Mouse (Mus musculus) adrenal gland, postnatal 36 days (tissue): ENCODE measurements around the gene Tmem238l. TPM values are rescaled to one million over a fixed set of nuclear protein-coding genes. Genes with fewer than 3 reads are reported as not detected.
A peak's percentile ranks its signal among the peaks of the same experiment; 100 is the strongest.

Experiments used
- DNase-seq, 2 experiments: peaks; one replicate each; pipeline ENCODE4 v3.0.0; 2021; ENCODE audit warnings: mixed read lengths in 1 of 2
- total RNA-seq, 2 experiments: library from RNA; stranded (reverse); gene quantifications; 2 replicates each; pipeline ENCODE4 v1.2.3; 2021

Gene Tmem238l
- total RNA-seq, 2 experiments from 2014 or later = not detected

DNA sequence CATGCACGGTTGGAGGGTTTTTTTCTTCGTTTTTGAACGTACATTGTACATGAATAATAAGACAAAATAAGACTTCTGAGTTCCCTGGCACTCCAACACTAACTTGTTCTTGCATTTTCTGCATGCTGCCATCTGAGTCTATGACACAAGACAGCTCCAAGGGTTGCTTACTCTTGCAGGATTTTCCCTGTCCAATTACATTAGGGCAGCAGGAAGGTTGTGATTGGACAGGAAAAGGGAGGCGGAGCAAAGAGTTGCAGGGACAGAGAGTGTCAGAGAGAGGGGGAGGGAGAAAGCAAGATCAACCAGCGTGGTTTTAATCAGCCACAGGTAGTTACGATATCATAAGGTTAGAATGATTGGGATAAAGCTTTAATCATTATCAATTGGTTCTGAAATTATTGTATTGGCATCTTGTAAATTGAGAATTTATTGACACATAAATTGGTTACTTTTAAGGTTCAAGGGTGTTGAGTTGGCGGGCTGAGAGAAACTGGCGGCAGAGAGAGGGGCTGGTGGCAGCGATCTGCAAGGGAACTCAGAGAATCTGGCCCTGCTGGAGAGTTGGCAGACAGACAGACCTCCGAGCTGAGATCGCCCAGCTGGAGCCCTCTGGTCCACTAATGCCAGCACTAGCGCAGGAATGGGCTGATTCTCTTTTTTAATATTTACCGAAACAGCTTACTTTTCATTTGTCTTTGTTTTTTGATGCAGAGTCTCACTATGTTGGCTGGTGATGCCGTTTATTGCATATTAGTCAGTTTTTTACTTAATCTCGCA lies 25.1 kb downstream of the Tmem238l start:
- DNase-seq = no peak

DNA sequence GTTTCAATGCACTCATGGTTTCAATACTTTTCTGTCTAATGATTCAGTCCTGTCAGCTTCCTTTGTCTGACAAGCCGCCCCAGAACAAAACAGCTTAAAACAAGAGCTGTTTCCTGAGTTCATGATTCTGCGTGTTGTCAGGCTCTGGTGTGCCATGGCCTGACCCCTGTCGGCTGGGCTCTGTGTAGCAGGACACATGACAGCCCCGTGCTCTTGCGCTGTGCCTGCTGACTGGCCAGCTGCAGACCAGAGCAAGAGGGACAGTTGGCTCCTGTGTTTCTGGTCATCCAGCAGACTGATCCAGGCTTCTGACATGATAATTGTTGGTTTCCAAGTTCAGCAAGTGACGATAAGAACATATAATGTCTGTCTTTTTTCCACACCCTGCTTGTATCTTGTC lies 26.4 kb downstream of the Tmem238l start:
- peak; percentile 39 to 52 for DNase-seq

DNA sequence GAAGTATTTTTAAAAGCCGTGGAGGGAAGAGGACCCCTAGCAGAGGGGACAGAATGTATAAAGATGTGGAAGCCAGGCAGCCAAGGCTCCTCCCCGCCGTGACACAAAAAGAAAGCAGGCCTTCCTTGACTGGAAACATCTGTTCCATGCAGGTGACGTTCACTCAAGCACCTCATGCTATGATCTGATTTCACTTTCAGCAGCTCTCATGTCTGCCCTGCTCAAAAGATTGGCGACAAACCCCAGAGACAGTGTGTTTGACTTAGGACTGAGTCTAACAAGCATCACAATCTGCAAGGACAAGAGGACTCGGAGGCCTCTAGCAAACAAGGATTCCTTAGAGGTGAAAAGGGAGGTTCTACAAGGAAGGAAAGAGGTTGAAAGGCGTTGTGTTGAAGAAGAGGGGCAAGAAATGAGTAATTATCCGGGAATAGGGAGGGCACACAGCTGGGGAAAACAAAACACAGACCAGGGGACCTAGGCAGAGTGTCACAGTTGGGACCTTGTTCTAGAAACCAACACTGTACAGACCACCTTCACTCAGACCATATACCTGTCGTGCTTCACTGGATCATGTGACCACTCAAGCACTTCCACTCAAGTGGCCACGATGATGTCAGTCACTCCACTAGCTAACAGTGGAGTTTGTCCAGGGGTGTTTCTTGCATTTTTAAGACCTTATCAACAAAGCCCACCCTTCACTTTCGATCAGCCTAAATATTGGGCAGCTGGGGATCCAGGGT lies 27.2 kb downstream of the Tmem238l start:
- DNase-seq = no peak

DNA sequence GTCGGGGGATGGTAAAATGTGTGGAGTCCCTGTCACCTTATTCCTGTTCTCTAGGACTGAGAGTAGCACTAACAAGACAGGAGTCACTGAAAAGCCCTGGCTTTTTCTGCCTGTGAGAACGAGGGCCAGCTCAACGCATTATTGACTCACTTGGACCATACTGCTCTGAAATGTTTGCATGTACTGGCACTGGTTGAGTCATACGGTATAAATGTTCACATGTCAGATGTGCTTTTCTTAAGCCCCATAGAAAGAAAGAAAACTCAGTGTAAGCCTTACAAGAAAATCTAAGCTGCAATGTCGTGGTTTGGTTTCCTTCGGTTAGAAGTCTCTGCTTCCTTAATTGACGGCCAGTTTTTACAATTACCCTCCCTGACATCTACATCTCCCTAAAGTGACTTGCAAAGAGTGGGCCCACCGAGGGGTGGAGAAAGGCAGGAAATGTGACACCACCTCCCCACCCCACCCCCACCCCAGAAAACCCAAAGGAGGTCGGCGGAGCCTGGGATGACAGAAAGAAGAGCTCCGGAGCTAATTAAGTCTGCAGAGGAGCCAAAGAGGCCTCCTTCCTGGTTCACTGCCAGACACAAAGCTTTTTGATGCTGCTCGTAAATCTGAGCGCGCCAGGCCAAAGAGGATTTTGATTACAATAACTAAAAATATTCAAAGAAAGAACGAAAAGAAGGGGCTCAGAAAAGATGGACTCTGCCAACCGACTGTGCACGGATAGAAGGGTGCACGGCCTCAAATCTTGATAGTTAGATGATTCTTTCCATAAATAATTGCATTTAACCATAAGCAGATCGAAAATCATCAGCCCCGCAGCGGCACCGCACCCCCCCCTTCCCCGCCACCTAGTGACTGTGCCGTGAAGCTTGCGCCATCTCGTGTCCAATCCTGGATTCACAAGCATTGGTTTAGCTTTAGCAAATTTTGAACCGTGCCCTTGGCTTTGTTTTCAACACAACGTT lies 28.0 kb downstream of the Tmem238l start:
- DNase-seq = peak; percentile 79 to 84

DNA sequence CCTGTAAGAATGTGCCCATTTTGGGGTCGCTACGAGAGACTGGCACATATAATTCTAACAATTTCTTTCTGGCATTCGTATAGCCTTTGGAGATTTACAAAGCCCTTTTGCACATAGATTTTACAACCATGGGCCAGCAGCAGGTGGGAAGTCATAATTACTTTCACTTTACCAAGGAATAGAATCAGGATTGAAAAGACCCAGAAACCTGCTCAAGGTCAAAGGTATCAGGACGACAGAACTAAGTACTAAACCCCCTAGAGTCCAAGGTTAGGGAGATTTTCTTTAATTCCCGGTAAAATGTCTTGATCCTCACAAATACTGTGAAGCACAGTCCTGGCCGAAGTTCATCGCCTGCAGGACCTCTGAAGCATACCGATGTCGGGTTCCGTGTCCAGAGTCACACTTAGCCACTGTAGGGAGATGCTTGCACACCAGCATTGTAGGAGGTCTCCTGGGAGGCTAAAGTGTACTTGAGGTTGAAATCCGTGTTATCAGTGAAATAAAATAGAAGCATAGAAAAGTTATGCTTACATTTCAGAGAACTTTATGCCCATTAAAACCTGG lies 28.8 kb downstream of the Tmem238l start:
- peak; percentile 17 to 31 for DNase-seq

DNA sequence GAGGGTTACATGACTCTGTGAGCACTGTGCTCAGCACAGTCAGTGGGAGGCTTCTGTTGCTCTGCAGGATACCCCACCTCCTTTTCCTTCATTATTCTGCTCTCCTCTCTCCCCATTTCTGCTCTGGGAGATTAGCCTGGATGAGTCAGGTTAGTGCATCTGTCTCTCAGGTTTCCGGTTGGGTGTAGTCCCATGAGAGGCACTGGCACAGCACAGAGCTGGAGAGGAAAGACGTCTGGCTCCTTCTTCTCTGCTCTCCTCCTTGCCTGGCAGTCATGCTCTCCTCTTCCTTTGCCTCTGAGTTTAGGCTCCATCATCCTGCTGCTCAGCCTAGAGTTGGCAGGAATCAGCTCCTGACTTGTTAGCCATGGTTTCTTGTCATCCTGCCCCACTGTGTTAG lies 35.7 kb downstream of the Tmem238l start:
- no peak for DNase-seq

DNA sequence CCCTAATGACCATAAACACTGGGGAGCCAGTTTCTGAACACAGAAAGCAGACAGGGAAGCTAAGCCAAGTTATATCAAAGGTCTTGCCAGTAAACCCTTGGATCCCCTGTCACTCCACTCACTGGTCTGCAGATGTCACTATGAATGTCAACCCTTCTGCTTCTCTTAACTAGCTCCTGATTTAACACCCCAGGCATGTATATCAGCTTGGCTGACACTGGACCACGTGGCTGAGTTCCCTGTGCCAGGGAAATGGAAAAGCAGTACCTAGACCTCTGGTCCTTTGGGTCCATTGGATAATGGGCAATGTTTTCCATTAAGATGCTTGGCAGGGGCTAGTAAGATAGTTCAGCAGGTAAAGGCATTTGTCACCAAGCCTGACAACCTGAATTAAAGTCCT lies 37.2 kb downstream of the Tmem238l start:
- DNase-seq = no peak

DNA sequence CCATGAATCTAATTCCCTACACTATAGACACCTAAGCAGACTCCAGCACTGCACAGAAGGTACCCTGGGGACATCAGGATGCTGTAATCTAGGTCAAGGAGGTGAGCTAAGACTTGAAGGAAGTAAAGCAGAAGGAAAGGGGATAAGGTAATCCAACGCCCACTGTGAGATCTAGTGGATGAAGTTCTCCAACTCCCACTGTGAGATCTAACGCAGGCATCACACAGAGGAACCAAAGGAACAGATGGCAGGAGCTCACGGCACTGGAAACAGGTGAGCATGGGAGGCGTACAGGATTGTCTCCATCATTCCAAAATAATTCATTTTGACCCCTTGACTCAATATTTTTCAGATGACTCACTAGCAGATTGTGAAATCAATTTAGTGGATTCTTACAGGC lies 40.0 kb downstream of the Tmem238l start:
- no peak for DNase-seq

DNA sequence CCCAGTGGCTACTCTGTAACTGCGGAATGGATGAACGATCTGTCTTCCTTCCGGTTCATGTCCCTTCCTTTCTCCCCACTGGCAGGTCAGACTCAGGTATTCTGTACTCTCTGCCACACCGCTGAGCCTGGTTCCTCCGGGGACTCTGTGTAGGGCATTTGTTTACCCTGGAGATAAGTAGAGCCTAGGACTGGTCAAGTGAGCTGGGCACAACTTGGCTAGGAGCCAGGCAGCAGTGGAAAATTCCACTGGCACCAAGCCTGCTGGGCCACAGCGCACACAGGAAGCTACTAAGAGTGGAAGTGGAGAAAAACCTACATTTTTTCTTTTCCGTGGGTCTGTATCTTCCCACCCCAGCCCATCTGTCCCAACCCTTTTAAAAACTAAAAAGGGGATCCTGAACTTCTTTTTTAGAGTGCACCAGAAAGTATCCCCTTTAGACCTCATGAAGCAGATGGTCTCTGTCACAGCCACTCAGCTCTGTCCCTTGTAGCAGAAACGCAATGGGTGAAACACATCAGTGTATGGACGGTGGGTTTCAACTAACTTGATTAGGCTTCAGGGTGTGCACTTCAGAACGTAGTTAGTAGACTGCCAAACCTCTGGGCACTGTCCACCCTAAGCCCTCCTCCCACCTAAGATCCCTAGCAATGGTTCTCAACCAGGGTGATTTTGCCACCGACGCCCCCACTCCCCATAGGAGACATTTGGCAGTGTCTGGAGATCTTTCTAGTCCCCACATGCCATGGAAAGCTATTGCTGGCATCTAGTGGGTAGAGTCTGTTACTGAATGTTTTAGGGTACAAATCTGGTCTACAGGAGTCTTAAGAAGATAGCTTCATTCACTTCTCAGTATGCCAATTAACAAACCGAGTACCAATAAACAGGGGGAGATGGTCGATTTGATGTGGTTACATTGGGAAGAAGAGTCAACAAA lies 42.3 kb downstream of the Tmem238l start:
- DNase-seq = peak; percentile 86

DNA sequence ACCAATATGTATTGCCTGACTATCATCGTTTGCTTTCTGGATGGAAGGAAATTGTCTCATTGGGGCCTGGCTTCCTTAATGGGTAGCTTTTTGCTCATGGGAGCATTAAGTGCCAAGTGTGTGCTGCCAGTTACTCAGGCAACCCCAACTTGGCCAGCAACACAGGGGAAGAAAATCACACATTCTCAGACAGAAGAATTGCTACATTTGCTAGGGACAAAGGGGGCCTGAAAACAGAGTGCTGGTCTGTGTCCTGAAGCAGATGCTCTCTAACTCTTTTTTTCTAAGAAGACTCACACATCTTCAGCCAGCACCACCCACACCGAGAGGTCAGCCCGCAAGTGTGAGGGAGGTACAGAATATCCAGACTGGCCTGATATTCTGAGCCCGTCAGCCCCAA lies 44.2 kb downstream of the Tmem238l start:
- DNase-seq = no peak

DNA sequence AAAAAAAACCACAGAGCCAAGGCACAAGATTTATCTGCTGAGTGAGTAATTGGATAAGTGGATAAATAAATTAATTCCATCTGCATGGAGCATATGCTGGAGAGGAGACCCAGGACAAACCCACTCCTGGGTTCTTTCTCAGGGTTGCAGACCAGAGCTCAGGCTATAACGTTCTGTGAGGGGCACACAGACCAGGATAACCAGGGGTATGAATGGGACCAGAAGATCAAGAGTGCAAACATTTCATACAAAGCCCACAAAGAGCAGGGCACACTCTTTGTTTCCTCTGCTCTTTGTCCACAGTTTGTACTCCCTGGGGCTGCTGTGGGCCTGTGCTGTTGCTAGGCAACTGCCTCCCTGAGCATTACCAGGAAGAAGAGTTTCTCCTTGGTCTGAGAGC lies 45.3 kb downstream of the Tmem238l start:
- no peak for DNase-seq

DNA sequence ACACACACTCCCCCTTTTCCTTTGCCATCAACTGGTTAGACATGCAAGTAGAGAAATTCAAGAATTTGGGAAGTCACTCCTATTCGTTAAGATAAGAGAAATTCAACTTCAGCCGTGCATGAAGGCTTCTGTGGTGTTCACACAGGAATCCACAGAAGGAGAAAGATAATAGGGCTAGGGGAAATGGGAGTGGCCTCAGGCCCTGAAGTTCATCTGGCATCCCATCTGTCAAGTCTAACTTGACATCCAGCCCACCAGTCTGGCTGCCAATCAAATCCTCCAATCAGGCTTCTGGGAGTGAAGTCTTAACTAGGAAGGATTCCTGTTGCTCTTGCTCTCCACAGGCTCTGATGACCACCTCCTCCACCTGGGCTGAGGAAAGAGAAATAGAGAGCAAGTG lies 46.5 kb downstream of the Tmem238l start:
- no peak for DNase-seq

DNA sequence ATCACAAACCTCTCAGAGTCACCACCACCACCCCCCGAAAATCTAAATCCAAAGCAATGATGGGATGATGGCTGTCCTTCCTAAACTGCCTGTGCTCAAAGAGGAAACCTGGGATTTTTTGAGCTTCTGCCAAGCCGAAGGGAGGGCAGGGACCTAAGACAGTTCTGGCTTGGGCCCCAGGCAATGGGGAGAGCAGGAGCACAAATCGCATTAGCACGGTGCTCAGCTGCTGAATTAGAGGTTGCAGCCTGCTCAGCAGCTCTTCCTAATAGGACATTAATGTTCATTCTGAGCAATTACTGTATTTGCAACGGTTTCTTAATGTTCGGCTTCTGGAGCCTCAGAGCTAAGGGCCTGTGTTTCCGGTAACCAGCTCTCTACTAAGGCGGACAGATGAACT lies 51.5 kb downstream of the Tmem238l start:
- DNase-seq = no peak

DNA sequence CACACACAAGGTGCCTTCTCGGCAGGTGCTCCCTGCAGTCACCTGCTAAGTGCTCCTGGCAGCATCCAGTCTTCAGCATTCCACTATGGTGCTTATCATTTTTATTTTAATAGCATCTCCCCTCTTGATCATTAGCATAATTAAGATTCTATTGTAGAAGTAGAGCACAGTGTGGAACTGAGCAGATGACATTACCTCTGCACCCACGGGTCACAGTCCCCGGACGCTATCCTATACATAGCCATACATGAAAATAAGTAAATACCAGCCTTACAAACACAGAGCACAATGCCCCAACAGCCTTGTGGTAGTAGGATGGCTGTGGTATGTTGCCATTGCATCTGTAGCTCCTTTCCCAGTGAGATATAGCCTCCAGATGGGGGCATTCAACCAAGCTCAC lies 52.1 kb downstream of the Tmem238l start:
- DNase-seq = no peak

DNA sequence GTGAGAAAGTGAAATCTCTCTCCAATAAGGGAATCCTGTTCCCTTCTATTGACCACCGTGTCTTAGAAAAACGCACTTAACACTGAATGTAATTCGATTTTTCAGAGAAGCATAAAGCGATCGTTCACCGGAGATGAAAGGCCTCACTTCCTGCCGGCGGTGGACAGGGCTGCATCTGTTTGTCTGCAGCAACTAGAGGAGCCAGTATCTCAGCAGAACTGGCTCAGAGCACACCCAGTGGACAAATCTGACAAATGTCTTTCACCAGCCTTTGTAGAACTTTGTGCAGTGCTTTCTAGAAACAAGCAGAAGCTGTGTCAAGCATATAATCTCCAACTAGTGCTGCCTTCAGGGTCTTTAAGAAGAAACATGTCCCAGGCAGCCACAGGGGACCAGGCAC lies 54.0 kb downstream of the Tmem238l start:
- DNase-seq = peak in 1 of 2 experiments; percentile 21

DNA sequence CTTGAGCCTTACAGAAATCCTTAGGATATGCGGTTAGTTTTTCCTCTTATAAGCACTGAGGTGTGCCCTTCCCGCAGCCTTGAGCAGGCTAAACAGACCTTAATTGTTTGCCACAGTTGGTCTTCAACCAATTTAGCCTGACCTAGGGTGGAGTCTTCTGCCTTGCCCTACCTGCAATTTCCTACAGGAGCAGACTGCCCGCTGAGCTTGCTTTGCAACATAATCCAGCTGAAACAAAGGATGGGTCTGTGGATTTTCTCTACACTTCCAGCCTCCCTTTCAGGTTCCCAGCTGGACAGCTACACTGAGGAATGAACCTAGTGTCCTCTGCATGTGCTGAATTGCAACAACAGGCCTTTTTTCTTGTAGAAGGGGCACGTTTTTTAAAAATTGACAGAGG lies 55.2 kb downstream of the Tmem238l start:
- no peak for DNase-seq

Other genes with a start within 250 kb of the Tmem238l start
- 1 to 10 TPM; 6.9 to 7.9 TPM for gene Pirt, start 44.7 kb upstream of the Tmem238l start, total RNA-seq
- 10 to 100 TPM in 1 of 2 experiments, 1 to 10 TPM in 1; 5.8 to 10.2 TPM for gene Tmem220, start 68.5 kb downstream of the Tmem238l start, total RNA-seq
- 10 to 100 TPM; 22.3 to 22.4 TPM for gene Adprm, start 96.0 kb downstream of the Tmem238l start, total RNA-seq
- gene Sco1, start 96.0 kb downstream of the Tmem238l start, total RNA-seq = 10 to 100 TPM; 21.9 to 22.4 TPM
- gene Myh3, start 121.7 kb downstream of the Tmem238l start, total RNA-seq = under 1 TPM; 0.03 to 0.07 TPM
- under 1 TPM in 1 of 2 experiments, not detected in 1; 0.20 TPM for gene Myh2, start 214.4 kb downstream of the Tmem238l start, total RNA-seq
- gene Myh1, start 243.4 kb downstream of the Tmem238l start, total RNA-seq = under 1 TPM; 0.10 to 0.20 TPM